Comparison of ENCODE assay signal across 23 mouse cellular contexts in genomic region chr11:4762511-4762910, GRCm38 (mm10). TPM values are rescaled to one million over a fixed set of nuclear protein-coding genes. Genes with fewer than 3 reads are reported as not detected.
DNase-seq lines count a peak whose midpoint lies in the region; ATAC-seq and TF ChIP-seq lines count a peak whose summit lies in the region.
"Had no signal": no experiment of that assay in that cellular context is flagged by ENCODE, and none has a peak within 500 bp of the region (broad histone marks: within the 10 kb centered on the region; RNA-seq: fewer than 3 reads in every experiment).

No protein-coding gene starts in this region.

- no peak overlapping the region for H3K4me2 ChIP-seq in hindbrain, embryonic 11.5 days (replicated peaks; ENCODE audit: low read depth, low read length)
- no peak overlapping the region for H3K4me2 ChIP-seq in hindbrain, embryonic 16.5 days (ENCODE audit: low read length)
- H3K4me2 ChIP-seq in forebrain, postnatal 0 days (ENCODE audit: low read depth): no peak overlapping the region
- H3K4me2 ChIP-seq in midbrain, embryonic 13.5 days (replicated peaks): no peak overlapping the region
- no peak overlapping the region for H3K4me2 ChIP-seq in neural tube, embryonic 15.5 days
- H3K4me2 ChIP-seq: heart, embryonic 15.5 days; stomach, embryonic 15.5 days had no signal

- H3K27me3 ChIP-seq in hindbrain, embryonic 11.5 days (ENCODE audit: control insufficient read depth, insufficient read depth, low read length): peaks cover 5% of the 10 kb centered on the region; the same call in 1 of the 2 replicates
- no peaks in the 10 kb centered on the region for H3K27me3 ChIP-seq in hindbrain, embryonic 16.5 days (replicated peaks; ENCODE audit: control insufficient read depth, insufficient read depth, low read length)
- no peaks in the 10 kb centered on the region for H3K27me3 ChIP-seq in forebrain, postnatal 0 days (ENCODE audit: insufficient read depth, low read length)
- H3K27me3 ChIP-seq in midbrain, embryonic 13.5 days: no peaks in the 10 kb centered on the region
- no peaks in the 10 kb centered on the region for H3K27me3 ChIP-seq in neural tube, embryonic 15.5 days (replicated peaks)

- 15% methylated on average over 2 of the region's 2 CpGs for WGBS in hindbrain, embryonic 11.5 days
- WGBS in hindbrain, embryonic 16.5 days: 19% methylated on average over 2 of the region's 2 CpGs
- WGBS in forebrain, postnatal 0 days: 29% methylated on average over 2 of the region's 2 CpGs
- WGBS in midbrain, embryonic 13.5 days: 17% methylated on average over 2 of the region's 2 CpGs
- 28% methylated on average over 2 of the region's 2 CpGs for WGBS in neural tube, embryonic 15.5 days

- no peak for DNase-seq in hindbrain, embryonic 11.5 days (ENCODE audit: low spot score)
- DNase-seq in forebrain, postnatal 0 days: no peak
- no peak for DNase-seq in urinary bladder, adult 18-20 months (ENCODE audit: low spot score in 2 of 2)
- DNase-seq: B cell, adult 2 months; cerebellum, adult 9-10 months; heart, adult 2 months; heart, postnatal 4 days; kidney, adult 11 months; kidney, postnatal 25 days; left cerebral cortex, postnatal 4 days; liver; thymus, adult 18-20 months had no signal

- no peak overlapping the region for H3K4me3 ChIP-seq in hindbrain, embryonic 11.5 days (ENCODE audit: low read depth, low read length)
- no peak overlapping the region for H3K4me3 ChIP-seq in hindbrain, embryonic 16.5 days (ENCODE audit: low read length)
- no peak overlapping the region for H3K4me3 ChIP-seq in forebrain, postnatal 0 days (ENCODE audit: low read depth, low read length)
- H3K4me3 ChIP-seq in midbrain, embryonic 13.5 days (replicated peaks): no peak overlapping the region
- H3K4me3 ChIP-seq in neural tube, embryonic 15.5 days (replicated peaks): no peak overlapping the region
- H3K4me3 ChIP-seq: embryonic facial prominence, embryonic 10.5 days; heart, adult 2 months; heart, embryonic 15.5 days; left cerebral cortex, adult 2 months; stomach, embryonic 15.5 days had no signal

- no peak overlapping the region for H3K9ac ChIP-seq in hindbrain, embryonic 11.5 days (ENCODE audit: low read depth, low read length)
- no peak overlapping the region for H3K9ac ChIP-seq in hindbrain, embryonic 16.5 days (ENCODE audit: low read depth, low read length)
- H3K9ac ChIP-seq in forebrain, postnatal 0 days: peak overlapping the region; percentile 6; the same call in 1 of the 2 replicates
- no peak overlapping the region for H3K9ac ChIP-seq in midbrain, embryonic 13.5 days (replicated peaks)
- no peak overlapping the region for H3K9ac ChIP-seq in neural tube, embryonic 15.5 days (replicated peaks)
- H3K9ac ChIP-seq: heart, embryonic 15.5 days; stomach, embryonic 15.5 days had no signal

- H3K4me1 ChIP-seq in hindbrain, embryonic 11.5 days (replicated peaks; ENCODE audit: control insufficient read depth, insufficient read depth, low read length): peaks cover 6% of the 10 kb centered on the region; the same call in 1 of the 2 replicates
- H3K4me1 ChIP-seq in hindbrain, embryonic 16.5 days (ENCODE audit: control insufficient read depth, insufficient read depth, low read depth, low read length): peaks cover 13% of the 10 kb centered on the region; the same call in 1 of the 2 replicates
- H3K4me1 ChIP-seq in forebrain, postnatal 0 days (ENCODE audit: insufficient read depth): no peaks in the 10 kb centered on the region
- H3K4me1 ChIP-seq in midbrain, embryonic 13.5 days (replicated peaks): peaks cover 39% of the 10 kb centered on the region
- peaks cover 34% of the 10 kb centered on the region for H3K4me1 ChIP-seq in neural tube, embryonic 15.5 days

- H3K27ac ChIP-seq in hindbrain, embryonic 11.5 days (ENCODE audit: low read depth, low read length): peak overlapping the region; percentile 73
- H3K27ac ChIP-seq in hindbrain, embryonic 16.5 days (ENCODE audit: low read depth, low read length): no peak overlapping the region
- no peak overlapping the region for H3K27ac ChIP-seq in forebrain, postnatal 0 days (ENCODE audit: low read depth, low read length)
- peak overlapping the region; percentile 72 for H3K27ac ChIP-seq in midbrain, embryonic 13.5 days
- 0 out of 2 replicates have a peak overlapping the region, but pooled peaks have one; percentile 10 for H3K27ac ChIP-seq in neural tube, embryonic 15.5 days (replicated peaks)
- H3K27ac ChIP-seq: embryonic facial prominence, embryonic 10.5 days; heart, adult 2 months; heart, embryonic 15.5 days; left cerebral cortex, adult 2 months; stomach, embryonic 15.5 days had no signal

- H3K9me3 ChIP-seq in hindbrain, embryonic 11.5 days (ENCODE audit: control insufficient read depth, low read length): no peaks in the 10 kb centered on the region
- no peaks in the 10 kb centered on the region for H3K9me3 ChIP-seq in hindbrain, embryonic 16.5 days (ENCODE audit: control insufficient read depth, low read length)
- H3K9me3 ChIP-seq in forebrain, postnatal 0 days (ENCODE audit: low read length): no peaks in the 10 kb centered on the region
- H3K9me3 ChIP-seq in midbrain, embryonic 13.5 days: no peaks in the 10 kb centered on the region
- no peaks in the 10 kb centered on the region for H3K9me3 ChIP-seq in neural tube, embryonic 15.5 days (replicated peaks)
- H3K9me3 ChIP-seq: embryonic facial prominence, embryonic 10.5 days; heart, embryonic 15.5 days; stomach, embryonic 15.5 days had no signal

- TF ChIP-seq CTCF in forebrain, postnatal 0 days (IDR thresholded peaks at IDR 0.05; ENCODE audit: low read depth): no peak

- ATAC-seq in hindbrain, embryonic 11.5 days (ENCODE audit: low FRiP score): no peak
- ATAC-seq in hindbrain, embryonic 16.5 days: no peak
- no peak for ATAC-seq in forebrain, postnatal 0 days
- ATAC-seq in midbrain, embryonic 13.5 days: no peak
- ATAC-seq in neural tube, embryonic 15.5 days (ENCODE audit: low FRiP score): no peak
- no peak for ATAC-seq in activated CD4-positive, CD25-positive, alpha-beta regulatory T cell, adult 4 months
- ATAC-seq: lung, postnatal 0 days had no signal

- no peaks in the 10 kb centered on the region for H3K36me3 ChIP-seq in hindbrain, embryonic 11.5 days (ENCODE audit: control insufficient read depth, insufficient read depth, low read length)
- H3K36me3 ChIP-seq in hindbrain, embryonic 16.5 days (ENCODE audit: control insufficient read depth, insufficient read depth, low read length): no peaks in the 10 kb centered on the region; the same call in 1 of the 2 replicates
- 0 out of 2 replicates have a peak, but pooled peaks cover 9% of the 10 kb centered on the region for H3K36me3 ChIP-seq in forebrain, postnatal 0 days (ENCODE audit: insufficient read depth)
- H3K36me3 ChIP-seq in midbrain, embryonic 13.5 days: peaks cover 8% of the 10 kb centered on the region; the same call in 1 of the 2 replicates
- H3K36me3 ChIP-seq in neural tube, embryonic 15.5 days: 0 out of 2 replicates have a peak, but pooled peaks cover 4% of the 10 kb centered on the region
- H3K36me3 ChIP-seq: heart, embryonic 15.5 days; stomach, embryonic 15.5 days had no signal

RNA-seq across cellular contexts. Expression of gene Cabp7, which starts 15.9 kb away (rescaled TPM):
- polyA plus RNA-seq in hindbrain, embryonic 11.5 days (2014; fragmentation: Nextera tagmentation; extraction: Ambion mirVana): 0.90 and 1.0 TPM in 2 replicates
- 1.5 and 2.0 TPM in 2 replicates for polyA plus RNA-seq in hindbrain, embryonic 16.5 days (2015; fragmentation: Nextera tagmentation; extraction: Ambion mirVana)
- 5.3 and 5.5 TPM in 2 replicates for total RNA-seq in forebrain, postnatal 0 days (2014; rRNA removed)
- 1.3 and 1.6 TPM in 2 replicates for polyA plus RNA-seq in forebrain, postnatal 0 days (2015; fragmentation: Nextera tagmentation; extraction: Ambion mirVana)
- 0.69 and 1.0 TPM in 2 replicates for polyA plus RNA-seq in midbrain, embryonic 13.5 days (2015; fragmentation: Nextera tagmentation; extraction: Ambion mirVana)
- 2.9 and 4.2 TPM in 2 replicates for polyA plus RNA-seq in neural tube, embryonic 15.5 days (2015; fragmentation: Nextera tagmentation; extraction: Ambion mirVana)
- polyA plus RNA-seq in activated CD4-positive, CD25-positive, alpha-beta regulatory T cell, adult 4 months (2017; shearing (Covaris generic)): under 1 TPM; 0.15 to 0.31 TPM
- total RNA-seq: common myeloid progenitor, adult 5-6 weeks; heart, adult 2 months; heart, postnatal 4 days; monocyte, adult 5-6 weeks had no signal
- polyA plus RNA-seq: heart, adult 2 months had no signal

RNA-seq across cellular contexts. Expression of gene Zmat5, which starts 58.0 kb away (rescaled TPM):
- polyA plus RNA-seq in hindbrain, embryonic 11.5 days (2014; fragmentation: Nextera tagmentation; extraction: Ambion mirVana): 80.8 and 82.6 TPM in 2 replicates
- polyA plus RNA-seq in hindbrain, embryonic 16.5 days (2015; fragmentation: Nextera tagmentation; extraction: Ambion mirVana): 63.5 and 64.1 TPM in 2 replicates
- total RNA-seq in forebrain, postnatal 0 days (2014; rRNA removed): 20.6 and 29.5 TPM in 2 replicates
- 62.6 and 78.7 TPM in 2 replicates for polyA plus RNA-seq in forebrain, postnatal 0 days (2015; fragmentation: Nextera tagmentation; extraction: Ambion mirVana)
- polyA plus RNA-seq in midbrain, embryonic 13.5 days (2015; fragmentation: Nextera tagmentation; extraction: Ambion mirVana): 66.9 and 72.9 TPM in 2 replicates
- 60.9 and 65.3 TPM in 2 replicates for polyA plus RNA-seq in neural tube, embryonic 15.5 days (2015; fragmentation: Nextera tagmentation; extraction: Ambion mirVana)
- 100 to 1,000 TPM; 127 to 144 TPM for polyA plus RNA-seq in activated CD4-positive, CD25-positive, alpha-beta regulatory T cell, adult 4 months (2017; shearing (Covaris generic))

RNA-seq across cellular contexts. Expression of gene Uqcr10, which starts 58.4 kb away (rescaled TPM):
- 533 and 550 TPM in 2 replicates for polyA plus RNA-seq in hindbrain, embryonic 11.5 days (2014; fragmentation: Nextera tagmentation; extraction: Ambion mirVana)
- 662 and 774 TPM in 2 replicates for polyA plus RNA-seq in hindbrain, embryonic 16.5 days (2015; fragmentation: Nextera tagmentation; extraction: Ambion mirVana)
- 171 and 220 TPM in 2 replicates for total RNA-seq in forebrain, postnatal 0 days (2014; rRNA removed)
- polyA plus RNA-seq in forebrain, postnatal 0 days (2015; fragmentation: Nextera tagmentation; extraction: Ambion mirVana): 797 and 1,037 TPM in 2 replicates
- 524 and 547 TPM in 2 replicates for polyA plus RNA-seq in midbrain, embryonic 13.5 days (2015; fragmentation: Nextera tagmentation; extraction: Ambion mirVana)
- polyA plus RNA-seq in neural tube, embryonic 15.5 days (2015; fragmentation: Nextera tagmentation; extraction: Ambion mirVana): 722 and 793 TPM in 2 replicates
- polyA plus RNA-seq in activated CD4-positive, CD25-positive, alpha-beta regulatory T cell, adult 4 months (2017; shearing (Covaris generic)): 100 to 1,000 TPM; 481 to 512 TPM

Comparison
In these comparisons a context has a peak if more than half of its experiments do, and no peak if none do; other contexts are left out.
1. H3K27ac ChIP-seq: peak in hindbrain, embryonic 11.5 days (single experiment), midbrain, embryonic 13.5 days (single experiment) and neural tube, embryonic 15.5 days (single experiment); none in hindbrain, embryonic 16.5 days (single experiment) and forebrain, postnatal 0 days (single experiment).